Mouse (Mus musculus) lung, postnatal 4 days (tissue): ENCODE results near the gene Atf7.

Experiments used
- DNase-seq, 2 experiments: peaks; one replicate each; pipeline ENCODE4 v3.0.0; 2021

Atf7 gene

DNA sequence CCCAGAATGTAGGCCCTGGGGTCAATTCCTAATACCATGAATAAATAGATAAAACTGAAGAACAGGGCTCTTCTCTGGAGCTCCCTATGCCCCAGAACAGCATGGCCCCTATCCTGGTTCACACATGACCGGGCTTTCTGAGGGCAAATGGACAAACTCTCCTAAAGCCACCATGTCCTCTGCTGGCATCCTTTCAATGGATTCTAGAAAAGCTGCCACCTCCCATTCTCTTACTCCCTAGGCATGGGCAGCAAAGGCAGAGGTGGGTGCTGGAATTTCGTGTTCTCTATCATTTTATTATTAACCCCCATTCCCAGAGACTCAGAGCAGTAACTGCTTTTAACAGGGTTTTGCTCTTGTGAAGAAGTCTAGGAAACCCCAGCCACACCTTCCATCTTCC, 110.0 kb downstream of the Atf7 start:
- no peak for DNase-seq

DNA sequence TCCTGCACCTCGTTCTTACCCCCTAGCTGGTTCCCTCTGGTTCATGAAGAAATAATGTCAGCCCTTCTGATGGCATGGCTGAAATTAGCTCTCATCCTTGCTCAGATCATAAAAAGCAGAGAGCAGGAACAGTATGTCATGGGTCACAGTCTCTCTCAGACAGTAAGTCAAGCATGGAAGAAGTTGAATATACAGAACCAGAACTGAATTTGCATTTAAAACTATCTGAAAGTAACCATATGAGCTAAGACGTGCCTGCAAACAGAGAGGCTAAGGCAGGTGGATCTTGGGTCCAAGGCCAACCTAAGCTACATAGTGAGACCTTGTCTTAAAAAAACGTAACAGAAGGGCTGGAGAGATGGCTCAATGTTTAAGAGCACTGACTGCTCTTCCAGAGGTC, 112.3 kb downstream of the Atf7 start:
- DNase-seq: no peak

DNA sequence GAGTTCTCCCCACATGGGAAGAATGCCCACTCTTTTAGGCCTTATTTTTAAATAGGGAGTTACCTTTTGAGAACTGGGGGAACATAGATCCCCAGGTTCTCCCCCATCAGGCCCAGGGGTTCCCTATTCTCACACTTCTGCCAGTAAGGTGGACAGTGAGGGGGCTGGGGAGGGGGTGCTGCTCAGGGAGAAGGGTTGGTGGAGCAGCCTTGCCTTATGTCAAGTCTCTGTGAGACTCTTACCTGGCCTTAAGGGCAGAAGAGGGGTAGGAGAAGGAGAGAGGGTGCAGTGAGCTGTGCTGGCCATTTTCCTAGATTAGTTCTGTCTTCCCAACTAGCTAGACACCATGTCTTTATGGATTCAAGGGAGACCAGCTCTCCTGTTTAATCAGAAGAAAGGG, 112.8 kb downstream of the Atf7 start:
- no peak for DNase-seq

DNA sequence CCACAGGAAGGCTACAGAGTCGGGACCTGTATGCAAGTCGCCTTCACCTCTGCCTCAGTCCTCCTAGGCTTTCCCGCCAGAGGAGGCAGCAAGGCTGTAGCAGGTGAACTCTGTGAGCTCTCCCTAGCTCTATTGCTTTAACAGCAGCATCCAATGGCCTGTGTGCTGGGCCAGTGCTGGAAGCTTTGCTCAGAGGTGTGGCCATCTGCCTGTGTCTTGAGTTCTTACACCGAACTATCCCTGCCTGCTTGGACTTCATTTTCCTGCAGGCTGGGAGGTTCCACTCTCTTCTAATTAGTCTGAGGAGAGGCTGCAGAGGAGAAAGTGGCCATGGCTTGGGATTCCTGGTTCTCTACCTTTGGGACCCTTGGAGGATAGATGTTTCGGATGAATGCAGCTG, 113.3 kb downstream of the Atf7 start:
- no peak for DNase-seq

DNA sequence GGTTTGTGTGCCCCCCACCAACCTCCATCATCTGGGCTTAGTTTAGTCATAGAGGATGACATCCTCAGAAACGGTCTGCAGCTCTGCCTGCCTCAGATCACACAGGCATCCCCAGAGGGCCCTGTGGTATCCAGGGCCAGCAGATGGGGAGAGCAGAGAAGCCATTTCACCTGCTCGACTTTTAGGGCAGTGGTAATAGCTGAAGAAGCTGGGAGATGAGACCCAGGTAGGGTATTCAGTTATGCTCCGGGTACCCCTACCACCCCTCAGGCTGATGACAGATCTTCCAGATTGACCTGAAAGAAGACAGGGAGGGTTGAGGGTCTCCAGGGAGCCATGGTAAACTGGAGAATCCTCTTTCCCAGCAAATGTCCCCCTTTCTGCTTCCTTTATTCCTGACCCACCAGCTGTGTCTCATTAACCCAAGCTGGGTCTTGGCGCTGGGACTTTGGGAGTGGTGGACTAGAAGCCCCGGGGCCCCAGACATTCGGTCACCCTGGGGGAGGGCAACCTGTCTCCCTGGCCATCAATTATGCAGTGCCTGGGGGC, 113.9 kb downstream of the Atf7 start:
- no peak for DNase-seq

DNA sequence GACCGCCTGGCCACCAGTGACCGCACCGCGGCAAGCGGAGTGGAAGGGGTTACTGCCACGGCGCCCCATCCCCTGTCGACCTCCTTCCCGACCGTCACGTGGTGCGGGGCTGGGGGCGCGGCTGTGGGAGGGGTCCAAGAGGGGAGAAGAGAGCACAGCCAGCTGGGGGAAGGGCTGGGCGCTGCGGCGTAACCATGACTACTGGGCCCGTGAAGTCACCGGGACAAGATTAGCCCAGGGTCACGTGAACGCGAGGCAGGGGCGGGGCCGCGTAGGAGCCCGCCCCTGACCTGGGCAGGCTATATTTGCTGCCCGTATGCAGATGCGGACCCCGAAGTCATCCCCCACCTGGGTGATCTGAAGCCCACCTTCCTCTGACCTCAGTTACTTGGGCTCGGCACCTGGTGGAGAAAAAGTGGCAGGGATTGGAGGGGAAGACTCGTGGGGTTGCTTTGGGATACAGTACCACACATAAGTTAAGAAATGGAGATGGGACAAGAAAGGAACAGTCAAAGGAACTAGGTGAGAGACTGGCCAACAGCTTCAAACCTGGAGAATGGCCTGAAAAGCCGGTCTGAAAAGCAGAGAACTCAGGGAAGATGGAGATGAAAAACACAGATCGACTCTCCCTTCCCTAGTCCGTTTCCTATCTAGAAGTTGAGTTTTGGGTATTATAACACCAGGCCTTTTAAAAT, 114.5 kb downstream of the Atf7 start:
- peak; percentile 87 to 91 for DNase-seq

DNA sequence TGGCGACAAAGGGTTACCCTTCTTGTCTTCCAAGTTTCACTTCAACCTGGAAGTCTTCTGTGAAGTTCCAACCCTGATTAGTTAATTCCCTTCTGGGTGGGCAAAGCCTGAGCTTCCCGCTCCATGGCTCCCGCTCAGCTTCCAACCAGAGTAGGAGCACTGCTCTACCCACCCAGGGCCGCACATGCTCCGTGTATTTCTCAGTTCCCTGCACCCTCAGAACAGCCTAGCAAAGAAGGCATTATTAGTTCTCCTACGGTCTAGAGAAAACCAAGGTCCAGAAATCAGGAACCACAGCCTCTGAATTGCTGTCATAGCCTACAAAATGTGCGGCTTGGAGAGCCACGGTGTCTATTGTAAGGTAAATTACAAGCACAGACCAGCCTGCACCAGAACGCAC, 115.2 kb downstream of the Atf7 start:
- no peak for DNase-seq

DNA sequence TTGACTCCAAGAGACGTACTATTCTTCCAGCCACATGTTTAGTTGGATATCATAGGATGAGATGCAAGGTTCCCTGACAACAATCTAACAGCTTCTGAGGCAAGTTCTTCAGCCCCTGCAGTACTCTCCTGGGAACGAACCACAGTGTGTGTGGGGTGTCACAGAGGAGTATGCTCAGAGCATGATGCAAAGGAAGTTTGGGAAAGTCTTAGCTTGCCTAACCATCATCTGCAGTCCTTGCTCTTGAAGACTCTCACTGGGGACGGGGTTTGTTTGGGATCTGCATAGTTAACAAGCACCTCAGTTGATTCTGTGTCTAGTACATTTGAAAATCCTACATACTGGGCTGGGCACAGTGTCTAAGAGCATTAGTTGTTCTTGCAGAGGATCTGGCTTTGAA, 116.9 kb downstream of the Atf7 start:
- no peak for DNase-seq

DNA sequence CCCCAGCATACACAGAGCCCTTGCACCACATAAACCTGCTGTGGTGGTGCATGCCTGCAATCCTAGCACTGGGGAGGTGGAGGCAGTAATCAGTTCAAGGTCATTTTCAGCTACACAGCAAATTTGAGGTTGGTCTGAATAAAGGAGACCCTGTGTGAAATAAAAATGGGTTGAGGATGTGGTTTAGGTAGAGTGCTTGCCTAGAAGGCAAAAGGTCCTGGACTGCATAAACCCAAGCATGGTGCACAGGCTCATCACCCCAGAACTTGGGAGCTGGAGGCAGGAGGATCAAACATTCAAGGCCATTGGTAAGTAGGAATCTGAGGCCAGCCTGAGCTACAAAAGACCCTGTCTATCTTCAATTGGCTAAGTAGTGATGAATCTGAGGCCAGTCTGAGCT, 117.7 kb downstream of the Atf7 start:
- no peak for DNase-seq

DNA sequence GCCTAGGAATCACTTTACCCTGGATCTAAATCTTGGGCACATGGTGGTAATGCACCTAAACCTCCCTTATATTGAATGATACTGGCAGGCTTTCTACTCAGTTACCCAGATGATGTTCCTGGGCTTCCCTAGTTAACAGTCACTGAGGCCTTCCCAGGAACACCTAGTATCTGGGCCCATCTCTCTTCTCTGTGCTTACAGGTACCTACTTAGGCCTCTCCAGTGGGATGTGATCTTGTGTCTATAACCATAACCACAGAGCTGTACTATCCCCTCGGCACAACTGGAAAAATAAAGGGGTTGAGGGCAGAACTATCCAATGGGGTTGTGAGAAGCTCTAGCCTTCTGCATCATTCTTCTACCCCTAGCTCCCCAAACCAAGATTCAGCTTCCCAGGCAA, 118.4 kb downstream of the Atf7 start:
- no peak for DNase-seq

DNA sequence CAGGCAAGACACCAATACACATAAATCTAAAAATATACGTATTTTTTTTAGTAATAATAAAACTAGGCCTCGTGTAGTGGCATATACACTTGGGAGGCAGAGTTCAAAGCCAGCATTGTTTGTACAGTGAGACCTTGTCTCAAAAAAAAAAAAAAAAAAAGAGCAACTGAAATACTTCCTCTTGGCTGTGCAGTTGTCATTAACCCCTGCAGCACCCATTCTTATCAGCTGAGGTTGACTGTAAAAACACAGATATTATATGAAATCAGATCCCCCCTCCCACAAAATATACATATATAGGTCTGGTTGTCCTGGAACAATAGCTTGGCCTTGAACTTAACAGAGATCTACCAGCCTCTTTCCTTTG, 118.8 kb downstream of the Atf7 start:
- no peak for DNase-seq

DNA sequence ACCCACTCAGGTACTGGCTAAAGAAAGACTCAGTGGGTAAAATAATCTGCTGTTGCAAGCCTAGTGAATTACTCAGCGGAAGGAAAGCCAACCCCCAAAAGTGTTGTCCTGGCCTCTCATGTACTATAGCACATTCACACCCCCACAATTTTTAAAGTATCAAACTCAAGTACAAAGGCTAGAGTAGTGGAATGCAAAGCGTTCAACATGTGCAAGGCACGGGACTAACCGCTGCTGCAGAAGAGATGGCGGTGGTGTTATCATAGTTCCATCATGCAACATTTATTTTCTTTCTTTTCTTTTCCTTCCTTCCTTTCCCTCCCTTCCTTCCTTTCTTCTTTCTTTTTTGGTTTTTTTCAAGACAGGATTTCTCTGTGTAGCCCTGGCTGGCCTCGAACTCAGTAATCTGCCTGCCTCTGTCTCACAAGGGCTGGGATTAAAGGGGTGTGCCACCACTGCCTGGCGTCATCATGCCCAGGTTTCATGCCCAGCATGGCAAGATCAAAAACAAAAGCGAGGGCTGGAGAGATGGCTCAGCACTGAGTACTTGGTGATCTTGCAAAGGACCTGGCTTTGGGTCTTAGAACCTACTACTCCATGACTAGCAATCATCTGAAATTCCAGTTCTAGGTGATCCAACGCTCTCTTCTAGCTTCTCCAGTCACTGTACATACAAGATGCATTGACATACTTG, 119.3 kb downstream of the Atf7 start:
- DNase-seq: no peak

DNA sequence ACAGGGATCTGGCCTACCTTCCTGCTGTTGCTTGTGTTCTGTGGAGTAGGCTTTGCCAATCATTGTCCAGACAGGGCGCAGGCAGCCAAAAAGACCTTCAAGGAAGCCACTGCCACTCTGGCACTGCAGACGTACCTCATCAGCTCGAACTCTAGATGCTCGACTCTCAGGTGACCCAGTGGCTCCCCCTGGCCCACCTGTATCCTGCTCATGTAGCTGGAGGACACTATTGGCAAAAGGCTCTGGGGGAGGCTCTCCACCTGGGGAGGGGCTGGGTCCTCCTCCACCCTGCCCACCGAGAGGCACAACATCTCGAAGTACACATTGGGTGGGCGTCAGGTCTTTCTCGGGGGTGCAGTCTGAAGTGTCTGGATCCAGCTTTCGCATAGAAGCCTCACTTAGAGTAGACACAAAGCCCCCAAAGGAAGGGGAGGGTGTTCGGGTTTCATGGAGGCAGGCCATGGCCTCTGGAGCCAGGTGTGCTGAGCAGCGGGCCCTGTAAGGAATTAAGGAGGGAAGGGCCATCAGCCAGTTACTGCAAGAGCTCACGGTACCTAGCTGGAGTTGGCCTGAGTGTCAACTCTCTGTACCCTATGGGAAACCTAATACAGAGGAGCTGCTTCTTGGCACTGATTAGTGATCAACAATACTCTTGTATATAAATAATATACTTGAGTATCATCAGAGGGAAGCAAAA, 120.0 kb downstream of the Atf7 start:
- no peak for DNase-seq

DNA sequence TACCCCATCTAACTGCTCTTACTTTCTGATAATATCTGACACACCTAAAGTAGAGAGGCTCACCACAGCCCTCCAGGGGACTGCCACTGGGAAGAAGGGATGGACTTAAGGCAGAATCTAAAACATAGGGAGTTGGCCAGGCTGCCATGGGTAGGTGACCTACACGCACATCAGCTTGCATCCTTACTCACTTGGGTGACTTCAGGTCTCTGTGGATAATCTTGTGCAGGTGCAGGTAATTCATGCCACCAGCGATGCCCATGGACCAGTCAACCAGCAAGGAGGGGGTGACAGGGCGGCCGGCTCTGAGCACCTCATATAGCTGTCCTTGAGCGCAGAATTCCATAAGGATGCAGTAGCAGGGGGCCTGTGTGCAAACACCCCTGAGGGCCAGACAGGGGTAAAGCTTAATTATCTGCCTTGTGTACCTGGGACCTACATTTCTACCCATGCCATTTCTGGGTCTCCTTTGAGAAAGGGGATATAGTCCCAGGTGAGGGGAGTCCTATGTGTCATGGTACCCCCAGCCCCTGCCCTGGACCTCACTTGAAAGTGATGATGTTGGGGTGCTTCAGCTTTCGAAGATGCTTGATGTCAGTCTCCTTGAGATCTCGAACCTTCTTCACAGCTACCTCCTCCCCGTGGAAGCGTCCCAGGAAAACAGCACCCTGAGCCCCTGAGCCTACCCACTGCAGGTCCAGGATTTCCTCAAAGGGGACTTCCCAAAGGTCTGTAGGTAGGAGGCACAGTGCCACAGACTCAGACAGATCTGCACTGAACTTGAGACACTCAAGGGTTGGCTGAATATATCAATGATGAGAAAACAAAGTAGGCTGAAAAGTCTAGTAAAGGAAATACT, 121.1 kb downstream of the Atf7 start:
- no peak for DNase-seq

DNA sequence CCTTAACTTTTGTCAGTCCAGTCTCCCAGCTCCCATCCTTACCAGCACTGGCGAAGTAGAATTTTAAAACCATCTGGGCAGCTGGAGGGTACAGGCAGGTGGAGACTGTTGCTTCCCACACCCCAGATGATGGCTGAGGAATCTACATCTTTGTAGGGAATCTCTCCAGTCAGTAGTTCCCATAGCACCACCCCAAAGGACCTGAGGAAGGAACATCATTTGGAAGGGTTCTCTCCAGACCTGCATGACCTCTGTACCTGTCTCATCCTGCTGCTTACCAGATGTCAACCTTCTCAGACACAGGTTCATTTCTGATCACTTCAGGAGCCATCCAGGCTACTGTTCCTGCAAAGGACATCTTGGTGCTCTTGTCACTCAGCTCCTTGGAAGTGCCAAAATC, 121.8 kb downstream of the Atf7 start, which contains the start of gene Gm10337:
Gm10337 (plus strand) TSS at position 276 of the 400 bp plus-strand sequence.
- DNase-seq: no peak

DNA sequence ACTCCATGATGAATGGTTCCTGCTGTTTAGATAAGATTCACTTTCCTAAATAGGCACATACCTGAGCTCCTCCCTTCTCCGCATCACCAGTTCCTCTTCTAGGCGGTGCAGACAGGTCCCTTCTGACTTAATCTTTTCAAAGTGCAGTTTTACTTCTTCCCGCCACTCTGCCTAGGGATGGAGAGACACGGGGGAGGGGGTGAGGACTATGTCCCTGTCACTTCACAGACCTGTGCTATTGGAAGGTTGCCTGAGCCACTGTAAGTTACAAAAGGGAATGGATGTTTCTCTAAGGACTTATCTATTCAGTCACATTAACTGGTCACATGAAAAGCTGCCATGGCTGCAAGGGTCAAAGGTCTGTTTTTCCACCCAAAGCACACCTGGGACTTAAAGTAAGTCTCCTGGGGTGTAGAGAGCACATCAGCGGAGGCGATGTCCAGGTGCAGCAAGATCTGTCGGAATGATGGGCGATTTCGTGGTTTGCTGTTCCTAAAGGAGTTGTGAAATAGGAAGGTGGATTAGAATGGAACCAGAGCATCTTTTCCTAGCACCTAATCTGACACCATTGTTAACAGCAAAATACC, 122.9 kb downstream of the Atf7 start:
- no peak for DNase-seq

DNA sequence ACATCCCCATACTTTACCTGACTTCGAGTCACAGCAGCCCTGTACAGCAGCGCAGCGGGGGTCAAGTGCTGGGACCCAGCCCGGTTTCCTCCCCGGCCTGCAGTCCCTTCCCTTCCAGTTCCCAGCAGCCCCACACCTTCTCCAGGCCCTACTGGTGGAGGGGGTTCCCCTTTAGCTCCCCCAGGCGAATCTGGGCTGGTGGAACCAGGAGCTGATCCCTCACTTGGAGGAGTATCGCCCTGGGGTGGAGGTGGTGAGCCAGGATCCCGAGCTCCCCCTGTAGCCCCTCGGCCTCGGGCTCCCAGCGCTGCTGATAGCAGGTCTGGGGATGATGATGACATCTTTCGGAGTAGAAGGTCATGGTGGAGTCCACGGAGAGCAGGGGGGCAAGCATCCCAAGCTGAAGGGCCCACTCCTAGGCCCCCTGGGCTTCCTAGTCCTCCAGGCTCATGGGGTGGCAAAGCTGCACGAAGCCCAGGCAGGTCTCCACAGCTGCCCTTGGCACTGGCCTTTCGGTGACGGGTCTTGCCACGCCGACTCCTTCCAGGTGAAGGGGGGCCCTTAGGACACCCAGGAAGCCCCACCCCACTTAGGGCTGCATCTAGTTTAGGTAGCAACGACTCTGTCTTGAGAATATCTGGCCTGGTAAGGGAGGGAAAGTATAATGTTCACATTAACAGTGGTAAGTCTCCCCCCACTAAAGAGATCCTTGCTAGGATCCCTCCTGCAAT, 124.0 kb downstream of the Atf7 start:
- DNase-seq: no peak

DNA sequence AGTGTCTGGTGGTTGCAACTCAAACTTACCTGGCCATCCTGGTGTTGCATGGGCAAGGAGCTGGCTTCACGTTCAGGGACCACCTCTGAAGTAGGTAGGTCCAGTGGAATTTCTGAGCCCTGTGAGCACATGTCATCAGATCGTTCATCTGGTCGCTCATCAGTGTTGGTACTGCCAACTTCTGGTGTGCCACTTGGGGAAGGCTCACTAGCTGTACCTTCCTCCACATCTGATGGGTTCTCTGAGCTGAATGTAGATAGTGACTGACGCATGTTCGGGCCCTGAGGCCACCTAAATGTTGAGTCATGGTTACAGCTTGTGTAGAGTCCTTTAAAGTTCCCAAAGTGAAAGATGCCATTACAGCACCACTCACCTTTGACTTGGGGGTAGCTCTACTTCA, 124.8 kb downstream of the Atf7 start:
- DNase-seq: no peak

DNA sequence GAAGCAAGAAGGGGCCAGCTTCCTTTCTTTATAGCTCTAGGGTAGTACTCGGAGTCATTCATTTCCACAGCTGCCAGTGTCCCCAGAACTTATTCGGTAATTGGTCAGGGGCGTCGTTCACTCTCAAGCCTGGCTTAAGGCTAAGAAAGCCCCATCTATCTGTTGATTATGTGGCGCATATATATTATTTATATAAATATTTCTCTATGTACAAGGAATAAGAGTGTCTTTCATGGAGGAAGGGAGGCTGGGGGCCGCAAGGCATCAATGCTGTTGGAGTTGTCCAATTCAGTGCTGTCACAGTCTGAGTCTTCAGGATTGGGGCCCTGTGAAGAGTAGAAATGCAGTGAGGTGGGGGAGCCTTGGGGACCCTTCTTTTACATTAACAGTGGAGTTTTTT, 125.4 kb downstream of the Atf7 start:
- no peak for DNase-seq

DNA sequence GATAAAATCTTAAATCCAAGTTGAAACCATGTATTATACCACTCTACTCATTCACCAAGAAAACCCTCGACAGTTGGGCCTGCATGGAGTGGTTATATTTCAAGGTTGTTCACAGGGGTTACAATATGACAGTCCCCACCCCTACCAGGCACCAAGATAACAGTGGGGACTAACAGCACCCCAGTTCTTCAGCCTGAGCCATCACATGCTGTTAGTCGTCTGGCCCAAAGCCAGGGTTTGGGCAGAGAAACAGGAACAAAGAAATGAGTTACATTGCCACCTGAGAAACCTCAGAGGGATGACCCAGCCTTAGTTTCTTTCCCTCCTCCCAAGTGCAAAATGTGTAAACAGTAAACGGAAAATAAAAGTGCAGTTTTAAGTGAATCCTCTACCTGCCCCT, 125.9 kb downstream of the Atf7 start:
- DNase-seq: no peak

DNA sequence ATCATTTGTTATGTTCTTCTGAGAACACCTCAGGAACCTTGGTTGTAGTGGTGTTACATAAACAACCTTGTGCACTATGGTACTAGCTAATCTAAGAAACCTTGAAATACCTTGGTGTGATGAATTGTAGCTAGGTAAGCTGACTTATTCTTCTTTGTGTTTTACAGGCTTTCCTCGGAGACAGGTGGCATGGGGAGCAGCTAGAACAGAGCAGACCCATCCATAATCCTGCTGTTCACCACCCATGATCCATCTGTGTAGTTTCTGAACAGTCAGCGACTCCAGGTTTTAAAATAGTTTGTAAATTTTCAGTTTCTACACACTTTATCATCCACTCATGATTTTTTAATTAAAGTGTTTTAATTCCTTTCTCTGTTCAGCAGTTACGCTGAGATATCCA, 126.9 kb downstream of the Atf7 start:
- no peak for DNase-seq

DNA sequence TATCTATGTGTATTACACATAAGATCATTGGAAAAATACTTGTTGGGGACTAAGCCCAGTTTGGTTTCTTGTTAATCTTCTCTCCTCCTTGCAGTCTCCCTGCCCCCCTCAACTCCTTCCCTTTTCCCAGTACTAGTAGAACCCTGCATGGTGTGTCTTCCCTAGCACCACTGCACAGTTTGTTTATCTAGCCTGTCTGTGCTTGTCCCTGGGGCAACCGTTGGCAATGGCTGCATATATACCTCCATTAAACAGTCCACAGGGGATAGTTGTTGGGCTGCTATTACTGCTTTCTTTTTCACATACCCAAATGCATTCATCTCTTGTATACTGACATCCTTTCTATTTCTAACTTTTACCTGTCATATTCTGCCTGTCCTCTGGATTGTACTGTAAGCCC, 137.6 kb downstream of the Atf7 start:
- no peak for DNase-seq
